Mouse (Mus musculus) hindbrain, postnatal 0 days (tissue): ENCODE results near the gene Efs. TPM values are rescaled to one million over a fixed set of nuclear protein-coding genes. Genes with fewer than 3 reads are reported as not detected.
"Not testable (repeated sequence)": the region's sequence is repeated elsewhere in the genome, so short reads cannot be mapped to it uniquely, and the experiment has no call there.

Source experiments
- ATAC-seq: fragments of 200-750 bp; cut with Nextera tagmentation; 2 replicates; pipeline ENCODE4 v1.8.0; 2017; ENCODE audit warnings: mild to moderate bottlenecking, moderate TSS enrichment, moderate library complexity
- DNase-seq: peaks from one replicate; pipeline ENCODE4 v3.0.0-alpha.2; 2015; ENCODE audit warnings: low spot score
- H3K27ac ChIP-seq: fragments of 300-500 bp; sonication (generic); 2 replicates; pipeline ENCODE4 v1.5.1; 2014; ENCODE audit warnings: mild to moderate bottlenecking
- H3K27me3 ChIP-seq: fragments of 300-500 bp; sonication (generic); 2 replicates; pipeline ENCODE4 v1.6.1; 2014; ENCODE audit warnings: low read length, mixed read lengths; ENCODE audit not compliant: insufficient read depth
- H3K36me3 ChIP-seq: fragments of 300-500 bp; sonication (generic); 2 replicates; pipeline ENCODE4 v1.6.1; 2014; ENCODE audit warnings: low read length, mixed read lengths; ENCODE audit not compliant: insufficient read depth
- H3K4me1 ChIP-seq: fragments of 300-500 bp; sonication (generic); 2 replicates; pipeline ENCODE4 v1.6.1; 2014; ENCODE audit warnings: antibody characterized with exemption, low read length, mixed read lengths; ENCODE audit not compliant: insufficient read depth
- H3K4me2 ChIP-seq: fragments of 300-500 bp; sonication (generic); 2 replicates; pipeline ENCODE4 v1.6.1; 2014; ENCODE audit warnings: low read depth, mild to moderate bottlenecking, low read length, moderate library complexity, mixed read lengths
- H3K4me3 ChIP-seq: fragments of 300-500 bp; sonication (generic); 2 replicates; pipeline ENCODE4 v1.5.1; 2014; ENCODE audit warnings: low read length
- H3K9ac ChIP-seq: fragments of 300-500 bp; sonication (generic); replicated peaks from 2 replicates; pipeline ENCODE4 v1.6.1; 2014; ENCODE audit warnings: mild to moderate bottlenecking, low read length, moderate library complexity, mixed read lengths
- H3K9me3 ChIP-seq: fragments of 300-500 bp; sonication (generic); 2 replicates; pipeline ENCODE4 v1.6.1; 2016; ENCODE audit warnings: low read length, mixed read lengths
- CTCF ChIP-seq: IDR thresholded peaks from 2 replicates; pipeline ENCODE4 v1.5.1; 2016; ENCODE audit warnings: antibody characterized with exemption, control low read depth, low read depth
- WGBS: fragments of 180-500 bp; shearing (Covaris S2); extraction: QIAGEN DNeasy Blood & Tissue Kit; methylation state at CpG from one replicate; pipeline ENCODE4 v1.1.7; 2014; 5-methylcytosine and 5-hydroxymethylcytosine counted together
- polyA plus RNA-seq: library from polyadenylated mRNA; unstranded; fragments of >200 nt; fragmentation: Nextera tagmentation; extraction: Ambion mirVana; gene quantifications from 2 replicates; pipeline ENCODE4 v1.2.1, GENCODE M21; 2015
- total RNA-seq: library from RNA; depleted of rRNA; stranded (reverse); fragments of >200 nt; gene quantifications from 2 replicates; pipeline ENCODE4 v1.2.3, GENCODE M21; 2014

The Efs gene
- total and polyA plus RNA-seq, 2 experiments from 2014 or later = 13.8 to 38.0 TPM

- Histone ChIP-seq H3K27ac (no peak overlapping the region), H3K4me2 (no peak overlapping the region), H3K4me3 (no peak overlapping the region), H3K9me3 (no peaks in the 10 kb centered on the region), H3K9ac (no peak overlapping the region), H3K4me1 (no peaks in the 10 kb centered on the region), H3K36me3 (no peaks in the 10 kb centered on the region), H3K27me3 (no peaks in the 10 kb centered on the region)
- no peak for TF ChIP-seq CTCF
- WGBS = 80% methylated on average over 6 of the region's 6 CpGs
- no peak for DNase-seq
- no peak for ATAC-seq
These were observed 39.7 kb upstream of the Efs start for GRCm38 (mm10) chr14:54965631-54966030.

- 85% methylated on average over 15 of the region's 15 CpGs for WGBS
- Histone ChIP-seq H3K4me2 (no peak overlapping the region), H3K36me3 (no peaks in the 10 kb centered on the region), H3K4me1 (no peaks in the 10 kb centered on the region), H3K27me3 (no peaks in the 10 kb centered on the region), H3K4me3 (no peak overlapping the region), H3K9ac (no peak overlapping the region), H3K27ac (no peak overlapping the region), H3K9me3 (no peaks in the 10 kb centered on the region)
- TF ChIP-seq CTCF = no peak
- ATAC-seq (no peak), DNase-seq (no peak)
These were observed 39.1 kb upstream of the Efs start for GRCm38 (mm10) chr14:54965044-54965443.

GRCm38 (mm10) chr14:54963727-54964126 lies 37.8 kb upstream of the Efs start:
- DNase-seq (no peak), ATAC-seq (no peak)
- Histone ChIP-seq H3K27me3 (no peaks in the 10 kb centered on the region), H3K4me2 (no peak overlapping the region), H3K27ac (no peak overlapping the region), H3K9me3 (no peaks in the 10 kb centered on the region), H3K36me3 (no peaks in the 10 kb centered on the region), H3K4me1 (no peaks in the 10 kb centered on the region), H3K9ac (no peak overlapping the region), H3K4me3 (no peak overlapping the region)
- WGBS = 90% methylated on average over 11 of the region's 11 CpGs
- TF ChIP-seq CTCF = no peak

- H3K27ac ChIP-seq = no peak overlapping the region
- H3K9me3 ChIP-seq = no peaks in the 10 kb centered on the region
- no peaks in the 10 kb centered on the region for H3K4me1 ChIP-seq
- WGBS = 84% methylated on average over 7 of the region's 7 CpGs
- H3K4me3 ChIP-seq = no peak overlapping the region
- no peak for ATAC-seq
- H3K9ac ChIP-seq = no peak overlapping the region
- no peaks in the 10 kb centered on the region for H3K27me3 ChIP-seq
- H3K4me2 ChIP-seq = no peak overlapping the region
- no peak for DNase-seq
- TF ChIP-seq CTCF = no peak
- no peaks in the 10 kb centered on the region for H3K36me3 ChIP-seq
These were observed 36.8 kb upstream of the Efs start for GRCm38 (mm10) chr14:54962714-54963113.

- TF ChIP-seq CTCF = no peak
- DNase-seq = no peak
- 88% methylated on average over 5 of the region's 5 CpGs for WGBS
- no peak overlapping the region for H3K27ac ChIP-seq
- no peak overlapping the region for H3K4me2 ChIP-seq
- no peaks in the 10 kb centered on the region for H3K27me3 ChIP-seq
- no peak for ATAC-seq
- no peaks in the 10 kb centered on the region for H3K4me1 ChIP-seq
- no peak overlapping the region for H3K9ac ChIP-seq
- no peaks in the 10 kb centered on the region for H3K9me3 ChIP-seq
- H3K36me3 ChIP-seq = no peaks in the 10 kb centered on the region
- H3K4me3 ChIP-seq = no peak overlapping the region
These were observed 35.6 kb upstream of the Efs start for GRCm38 (mm10) chr14:54961487-54961886.

GRCm38 (mm10) chr14:54960769-54961168 lies 34.8 kb upstream of the Efs start:
- no peaks in the 10 kb centered on the region for H3K27me3 ChIP-seq
- no peaks in the 10 kb centered on the region for H3K9me3 ChIP-seq
- no peaks in the 10 kb centered on the region for H3K4me1 ChIP-seq
- no peak for ATAC-seq
- no peak for TF ChIP-seq CTCF
- no peak overlapping the region for H3K9ac ChIP-seq
- no peaks in the 10 kb centered on the region for H3K36me3 ChIP-seq
- 71% methylated on average over 10 of the region's 10 CpGs for WGBS
- H3K4me2 ChIP-seq = no peak overlapping the region
- H3K4me3 ChIP-seq = no peak overlapping the region
- no peak overlapping the region for H3K27ac ChIP-seq
- DNase-seq = peak; percentile 11

- 89% methylated on average over 12 of the region's 12 CpGs for WGBS
- not testable (repeated sequence) for H3K27me3 ChIP-seq, H3K9me3 ChIP-seq, H3K36me3 ChIP-seq, H3K4me2 ChIP-seq, ATAC-seq, H3K4me3 ChIP-seq, DNase-seq, H3K9ac ChIP-seq, H3K27ac ChIP-seq, H3K4me1 ChIP-seq
These were observed 34.1 kb upstream of the Efs start for GRCm38 (mm10) chr14:54959853-54960613.
